Mouse (Mus musculus): ENCODE data around the gene Pced1b.

DNA sequence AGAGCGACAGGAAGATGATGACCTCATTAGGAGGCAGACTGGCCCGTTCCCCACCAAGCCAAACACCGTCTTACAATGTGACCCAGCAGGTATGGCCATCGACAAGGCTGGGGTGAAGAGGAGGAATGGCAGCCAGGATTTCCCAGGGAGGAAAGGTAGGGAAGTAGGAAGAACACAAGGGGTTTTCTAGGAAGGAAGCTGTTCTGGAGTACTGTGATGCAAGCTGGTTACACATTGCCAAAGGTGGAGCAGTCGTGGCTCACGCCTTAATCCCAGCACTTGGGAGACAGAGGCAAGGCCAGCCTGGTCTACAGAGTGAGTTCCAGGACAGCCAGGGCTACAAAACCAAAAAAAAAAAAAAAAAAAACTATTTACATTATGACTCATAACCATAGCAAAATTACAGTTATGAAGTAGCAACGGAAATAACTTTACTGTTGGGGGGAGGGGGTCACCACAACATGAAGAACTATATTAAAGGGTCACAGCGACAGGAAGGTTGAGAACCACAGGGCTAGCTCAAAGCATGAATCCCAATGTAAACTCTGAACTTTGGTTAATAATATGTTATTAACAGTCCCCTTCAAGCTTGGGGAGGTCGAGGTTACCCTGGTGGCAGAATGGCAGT, 108.9 kb downstream of the Pced1b start:
- TF ChIP-seq POLR2A (IDR thresholded peaks at IDR 0.05; ENCODE audit: control insufficient read depth, low read depth, low read length), result no peak
- TF ChIP-seq CTCF (IDR thresholded peaks at IDR 0.05; ENCODE audit: control insufficient read depth, insufficient read depth, insufficient replicate concordance, low read depth, low read length), result no peak

Data from testis, adult 2 months (tissue).